34 mouse cellular contexts compared by ENCODE assay signal in genomic region chr1:90939980-90940379, GRCm38 (mm10). TPM values are rescaled to one million over a fixed set of nuclear protein-coding genes. Genes with fewer than 3 reads are reported as not detected.
DNase-seq lines count a peak whose midpoint lies in the region; ATAC-seq and TF ChIP-seq lines count a peak whose summit lies in the region.
"Had no signal": no experiment of that assay in that cellular context is flagged by ENCODE, and none has a peak within 500 bp of the region (broad histone marks: within the 10 kb centered on the region; RNA-seq: fewer than 3 reads in every experiment).

No protein-coding gene starts in this region.

- TF ChIP-seq EP300 in heart, adult 2 months (IDR thresholded peaks at IDR 0.05; ENCODE audit: insufficient read depth, low read depth, low read length) = peak; percentile 62; the same call in 1 of the 2 replicates

- peak; percentile 16 for DNase-seq in adrenal gland, postnatal 14 days
- no peak for DNase-seq in adrenal gland, adult 18-20 months (ENCODE audit: low spot score in 2 of 2)
- DNase-seq in heart, adult 2 months = peak in 1 of 2 experiments; percentile 36
- DNase-seq in heart, postnatal 36 days = no peak
- peak; percentile 37 to 50 for DNase-seq in heart, postnatal 10 days
- DNase-seq: adrenal gland, adult 8-10 months; B cell, adult 2 months; cerebellum, adult 11 months; cerebellum, adult 2 months; cerebellum, adult 9-11 months; cerebellum, postnatal 25 days; forebrain, postnatal 0 days; gastrocnemius, adult 2 months; gastrocnemius, postnatal 14 days; kidney, adult 11 months; kidney, adult 8-10 months had no signal

- no peak for ATAC-seq in heart, embryonic 12.5 days (ENCODE audit: insufficient number of reproducible peaks, low FRiP score)
- 0 out of 2 replicates have a peak, but pooled peaks have one; percentile 37 for ATAC-seq in heart, embryonic 16.5 days (replicated peaks; ENCODE audit: extremely low read depth, insufficient read depth, low FRiP score)
- ATAC-seq: forebrain, embryonic 14.5 days; forebrain, postnatal 0 days; hindbrain, embryonic 16.5 days; intestine, embryonic 15.5 days; Patski had no signal

- H3K4me3 ChIP-seq in heart, adult 2 months = no peak overlapping the region
- H3K4me3 ChIP-seq in heart, embryonic 12.5 days = no peak overlapping the region
- H3K4me3 ChIP-seq in heart, embryonic 16.5 days (ENCODE audit: low read length) = no peak overlapping the region
- H3K4me3 ChIP-seq: embryonic facial prominence, embryonic 12.5 days; embryonic facial prominence, embryonic 15.5 days; gastrocnemius, adult 2 months; hindbrain, embryonic 12.5 days; intestine, embryonic 15.5 days; kidney, embryonic 15.5 days had no signal

- no peak for TF ChIP-seq POLR2A in heart, adult 2 months (IDR thresholded peaks at IDR 0.05; ENCODE audit: insufficient read depth, low read depth, low read length)

- TF ChIP-seq CTCF in heart, adult 2 months (IDR thresholded peaks at IDR 0.05) = no peak

- no peak overlapping the region for H3K27ac ChIP-seq in heart, adult 2 months
- no peak overlapping the region for H3K27ac ChIP-seq in heart, embryonic 12.5 days (ENCODE audit: poor library complexity, severe bottlenecking)
- H3K27ac ChIP-seq in heart, embryonic 16.5 days (ENCODE audit: low read length) = no peak overlapping the region
- H3K27ac ChIP-seq: embryonic facial prominence, embryonic 12.5 days; embryonic facial prominence, embryonic 15.5 days; gastrocnemius, adult 2 months; hindbrain, embryonic 12.5 days; intestine, embryonic 15.5 days; kidney, embryonic 15.5 days had no signal

- intact Hi-C loops in heart, adult 2 months (cut with DNase I) = no loop called here
- intact Hi-C loops in heart, postnatal 36 days (cut with DNase I) = no loop called here
- intact Hi-C loops in heart, postnatal 10 days (cut with DNase I) = no loop called here

- H3K4me1 ChIP-seq in heart, adult 2 months (ENCODE audit: control insufficient read depth, insufficient read depth, low read length) = no peaks in the 10 kb centered on the region
- H3K4me1 ChIP-seq in heart, embryonic 12.5 days (replicated peaks) = no peaks in the 10 kb centered on the region
- H3K4me1 ChIP-seq in heart, embryonic 16.5 days (ENCODE audit: control insufficient read depth, insufficient read depth, low read length) = 0 out of 2 replicates have a peak, but pooled peaks cover 2% of the 10 kb centered on the region
- H3K4me1 ChIP-seq: embryonic facial prominence, embryonic 12.5 days; embryonic facial prominence, embryonic 15.5 days; hindbrain, embryonic 12.5 days; intestine, embryonic 15.5 days; kidney, embryonic 15.5 days had no signal

- no peaks in the 10 kb centered on the region for H3K79me2 ChIP-seq in heart, adult 2 months (replicated peaks; ENCODE audit: control insufficient read depth, insufficient read depth, low read length)

- 29% methylated on average over 4 of the region's 4 CpGs for WGBS in heart, adult 2 months
- WGBS in heart, embryonic 12.5 days = 58% methylated on average over 4 of the region's 4 CpGs
- 35% methylated on average over 4 of the region's 4 CpGs for WGBS in heart, embryonic 16.5 days

- H3K9me3 ChIP-seq in heart, embryonic 12.5 days (replicated peaks) = no peaks in the 10 kb centered on the region
- H3K9me3 ChIP-seq in heart, embryonic 16.5 days (replicated peaks; ENCODE audit: control insufficient read depth, low read length) = no peaks in the 10 kb centered on the region
- H3K9me3 ChIP-seq: embryonic facial prominence, embryonic 12.5 days; embryonic facial prominence, embryonic 15.5 days; hindbrain, embryonic 12.5 days; intestine, embryonic 15.5 days; kidney, embryonic 15.5 days had no signal

- no peak overlapping the region for H3K9ac ChIP-seq in heart, adult 2 months (ENCODE audit: low read depth, low read length)
- no peak overlapping the region for H3K9ac ChIP-seq in heart, embryonic 12.5 days
- no peak overlapping the region for H3K9ac ChIP-seq in heart, embryonic 16.5 days (ENCODE audit: low read length)
- H3K9ac ChIP-seq: embryonic facial prominence, embryonic 12.5 days; embryonic facial prominence, embryonic 15.5 days; forebrain, postnatal 0 days; hindbrain, embryonic 12.5 days; intestine, embryonic 15.5 days; kidney, embryonic 15.5 days had no signal

- H3K36me3 ChIP-seq in heart, adult 2 months (ENCODE audit: control insufficient read depth, insufficient read depth, low read length) = no peaks in the 10 kb centered on the region
- H3K36me3 ChIP-seq in heart, embryonic 12.5 days = no peaks in the 10 kb centered on the region
- no peaks in the 10 kb centered on the region for H3K36me3 ChIP-seq in heart, embryonic 16.5 days (ENCODE audit: control insufficient read depth, insufficient read depth)
- H3K36me3 ChIP-seq: embryonic facial prominence, embryonic 12.5 days; embryonic facial prominence, embryonic 15.5 days; G1E; hindbrain, embryonic 12.5 days; intestine, embryonic 15.5 days; kidney, embryonic 15.5 days had no signal

- no peak overlapping the region for H3K4me2 ChIP-seq in heart, embryonic 12.5 days
- H3K4me2 ChIP-seq in heart, embryonic 16.5 days (ENCODE audit: low read depth, low read length) = no peak overlapping the region
- H3K4me2 ChIP-seq: embryonic facial prominence, embryonic 12.5 days; embryonic facial prominence, embryonic 15.5 days; hindbrain, embryonic 12.5 days; intestine, embryonic 15.5 days; kidney, embryonic 15.5 days had no signal

- H3K27me3 ChIP-seq in heart, adult 2 months (ENCODE audit: control insufficient read depth, insufficient read depth, low read length) = no peaks in the 10 kb centered on the region
- H3K27me3 ChIP-seq in heart, embryonic 12.5 days (replicated peaks) = no peaks in the 10 kb centered on the region; the same call in 1 of the 2 replicates
- H3K27me3 ChIP-seq in heart, embryonic 16.5 days (ENCODE audit: control insufficient read depth, insufficient read depth, low read length) = peaks cover 3% of the 10 kb centered on the region; the same call in 1 of the 2 replicates
- H3K27me3 ChIP-seq: embryonic facial prominence, embryonic 12.5 days; embryonic facial prominence, embryonic 15.5 days; hindbrain, embryonic 12.5 days; intestine, embryonic 15.5 days; Patski had no signal

RNA-seq across cellular contexts. Expression of gene Prlh, which starts 12.9 kb away (rescaled TPM):
- not detected in 2 replicates for total RNA-seq in adrenal gland, postnatal 14 days (2021)
- total RNA-seq in adrenal gland, adult 18-20 months (2021) = not detected
- total RNA-seq in heart, adult 2 months (2021) = not detected
- not detected in 2 replicates for polyA plus RNA-seq in heart, adult 2 months (2012; rRNA removed)
- not detected in 2 replicates for polyA plus RNA-seq in heart, embryonic 12.5 days (2016; fragmentation: Nextera tagmentation; extraction: Ambion mirVana)
- not detected in 2 replicates for polyA plus RNA-seq in heart, embryonic 16.5 days (2015; fragmentation: Nextera tagmentation; extraction: Ambion mirVana)
- not detected for total RNA-seq in heart, postnatal 36 days (2021)
- not detected for total RNA-seq in heart, postnatal 10 days (2021)
- total RNA-seq: adrenal gland, adult 8-10 months; adrenal gland, postnatal 4 days; CH12.LX; common myeloid progenitor, adult 5-6 weeks; forebrain, postnatal 0 days; G1E; gastrocnemius, adult 2 months; gastrocnemius, postnatal 14 days; gastrocnemius, postnatal 4 days; hematopoietic stem cell, adult 5-6 weeks had no signal
- polyA plus RNA-seq: embryonic facial prominence, embryonic 12.5 days; embryonic facial prominence, embryonic 15.5 days; forebrain, embryonic 11.5 days; forebrain, embryonic 14.5 days; forebrain, postnatal 0 days; frontal cortex, adult 2 months; G1E; hindbrain, embryonic 12.5 days; hindbrain, embryonic 16.5 days; intestine, embryonic 15.5 days; kidney, embryonic 15.5 days; Patski had no signal

RNA-seq across cellular contexts. Expression of gene Mlph, which starts 25.1 kb away (rescaled TPM):
- 1.6 and 1.8 TPM in 2 replicates for total RNA-seq in adrenal gland, postnatal 14 days (2021)
- total RNA-seq in adrenal gland, adult 18-20 months (2021) = 1 to 10 TPM; 3.9 to 4.9 TPM
- 1 to 10 TPM in 1 of 2 experiments, under 1 TPM in 1; 0.73 to 1.1 TPM for total RNA-seq in heart, adult 2 months (2021)
- polyA plus RNA-seq in heart, adult 2 months (2012; rRNA removed) = 0.44 and 0.72 TPM in 2 replicates
- polyA plus RNA-seq in heart, embryonic 12.5 days (2016; fragmentation: Nextera tagmentation; extraction: Ambion mirVana) = 0.31 and 0.35 TPM in 2 replicates
- 0.33 and 0.66 TPM in 2 replicates for polyA plus RNA-seq in heart, embryonic 16.5 days (2015; fragmentation: Nextera tagmentation; extraction: Ambion mirVana)
- under 1 TPM; 0.61 to 0.70 TPM for total RNA-seq in heart, postnatal 36 days (2021)
- total RNA-seq in heart, postnatal 10 days (2021) = under 1 TPM; 0.45 to 0.86 TPM
- total RNA-seq: CH12.LX, G1E had no signal
- polyA plus RNA-seq: G1E had no signal

RNA-seq across cellular contexts. Expression of gene Rab17, which starts 29.5 kb away (rescaled TPM):
- total RNA-seq in adrenal gland, postnatal 14 days (2021) = 0.64 and 2.7 TPM in 2 replicates
- total RNA-seq in adrenal gland, adult 18-20 months (2021) = not detected
- total RNA-seq in heart, adult 2 months (2021) = 1 to 10 TPM; 1.7 to 2.6 TPM
- 1.4 and 2.3 TPM in 2 replicates for polyA plus RNA-seq in heart, adult 2 months (2012; rRNA removed)
- 0.64 and 1.3 TPM in 2 replicates for polyA plus RNA-seq in heart, embryonic 12.5 days (2016; fragmentation: Nextera tagmentation; extraction: Ambion mirVana)
- polyA plus RNA-seq in heart, embryonic 16.5 days (2015; fragmentation: Nextera tagmentation; extraction: Ambion mirVana) = 3.8 and 4.6 TPM in 2 replicates
- 1 to 10 TPM; 2.0 to 2.1 TPM for total RNA-seq in heart, postnatal 36 days (2021)
- 1 to 10 TPM; 3.8 to 5.0 TPM for total RNA-seq in heart, postnatal 10 days (2021)
- total RNA-seq: adrenal gland, adult 8-10 months; gastrocnemius, adult 2 months had no signal
- polyA plus RNA-seq: cerebellum, adult 2 months; forebrain, embryonic 11.5 days; forebrain, postnatal 0 days; G1E had no signal

RNA-seq across cellular contexts. Expression of gene Lrrfip1, which starts 58.6 kb away (rescaled TPM):
- 49.4 and 61.1 TPM in 2 replicates for total RNA-seq in adrenal gland, postnatal 14 days (2021)
- 10 to 100 TPM; 48.2 to 53.4 TPM for total RNA-seq in adrenal gland, adult 18-20 months (2021)
- total RNA-seq in heart, adult 2 months (2021) = 10 to 100 TPM; 63.5 to 75.5 TPM
- polyA plus RNA-seq in heart, adult 2 months (2012; rRNA removed) = 32.9 and 44.2 TPM in 2 replicates
- polyA plus RNA-seq in heart, embryonic 12.5 days (2016; fragmentation: Nextera tagmentation; extraction: Ambion mirVana) = 151 and 161 TPM in 2 replicates
- polyA plus RNA-seq in heart, embryonic 16.5 days (2015; fragmentation: Nextera tagmentation; extraction: Ambion mirVana) = 156 TPM in 2 replicates
- total RNA-seq in heart, postnatal 36 days (2021) = 10 to 100 TPM; 69.1 to 80.9 TPM
- 100 to 1,000 TPM; 172 to 186 TPM for total RNA-seq in heart, postnatal 10 days (2021)
- polyA plus RNA-seq: G1E had no signal

Comparison
In these comparisons a context has a peak if more than half of its experiments do, and no peak if none do; other contexts are left out.
1. DNase-seq: peak in adrenal gland, postnatal 14 days (single experiment) and heart, postnatal 10 days (2 of 2); none in adrenal gland, adult 18-20 months (0 of 2) and heart, postnatal 36 days (0 of 2).